Mouse (Mus musculus) heart, adult 2 months (tissue): Measurements from ENCODE around the gene Rufy4. TPM values are rescaled to one million over a fixed set of nuclear protein-coding genes. Genes with fewer than 3 reads are reported as not detected.
"Not testable (repeated sequence)": the region's sequence is repeated elsewhere in the genome, so short reads cannot be mapped to it uniquely, and the experiment has no call there.

Experiments used
- DNase-seq, 2 experiments: peaks; one replicate each; pipeline ENCODE4 v3.0.0; 2021
- H3K27ac ChIP-seq: fragments of 200-600 bp; 2 replicates; pipeline ENCODE4 v1.8.1; 2022
- H3K27me3 ChIP-seq: fragments of 200-500 bp; 2 replicates; pipeline ENCODE4 v1.6.1; 2012; ENCODE audit warnings: mild to moderate bottlenecking, low read length, inconsistent platforms, mixed read lengths; ENCODE audit not compliant: control insufficient read depth, insufficient read depth
- H3K36me3 ChIP-seq: fragments of 200-500 bp; 2 replicates; pipeline ENCODE4 v1.6.1; 2012; ENCODE audit warnings: low read length, inconsistent platforms; ENCODE audit not compliant: control insufficient read depth, insufficient read depth
- H3K4me1 ChIP-seq: fragments of 200-500 bp; 2 replicates; pipeline ENCODE4 v1.6.1; 2011; ENCODE audit warnings: low read length; ENCODE audit not compliant: control insufficient read depth, insufficient read depth
- H3K4me3 ChIP-seq: fragments of 200-600 bp; 2 replicates; pipeline ENCODE4 v1.8.1; 2022
- H3K79me2 ChIP-seq: fragments of 200-500 bp; replicated peaks from 2 replicates; pipeline ENCODE4 v1.6.1; 2012; ENCODE audit warnings: mild to moderate bottlenecking, inconsistent platforms, low read length, moderate library complexity, mixed read lengths; ENCODE audit not compliant: control insufficient read depth, insufficient read depth
- H3K9ac ChIP-seq: fragments of 200-500 bp; 2 replicates; pipeline ENCODE4 v1.6.1; 2012; ENCODE audit warnings: low read depth, mild to moderate bottlenecking, control low read depth, inconsistent platforms, low read length, mixed read lengths
- CTCF ChIP-seq: fragments of 200-600 bp; IDR thresholded peaks from 2 replicates; pipeline ENCODE4 v1.8.1; 2022; ENCODE audit warnings: antibody characterized with exemption, mild to moderate bottlenecking, moderate library complexity
- EP300 ChIP-seq: fragments of 200-500 bp; IDR thresholded peaks from 2 replicates; pipeline ENCODE4 v1.6.1; 2011; ENCODE audit warnings: low read depth, low read length, control low read depth; ENCODE audit not compliant: insufficient read depth
- POLR2A ChIP-seq: fragments of 200-500 bp; IDR thresholded peaks from 2 replicates; pipeline ENCODE4 v1.6.1; 2011; ENCODE audit warnings: mild to moderate bottlenecking, low read depth, low read length, control low read depth; ENCODE audit not compliant: insufficient read depth
- WGBS: fragments of 180-500 bp; shearing (Covaris S2); methylation state at CpG from one replicate; pipeline ENCODE4 v1.1.7; 2018; 5-methylcytosine and 5-hydroxymethylcytosine counted together
- intact Hi-C: fragments of 180-260 bp; cut with DNase I; formaldehyde crosslinking; loops from one replicate; pipeline ENCODE4 v1.15.1; 2025
- polyA plus RNA-seq: library from polyadenylated mRNA; depleted of rRNA; stranded (reverse); fragments of >200 nt; gene quantifications from 2 replicates; pipeline ENCODE4 v1.2.3, GENCODE M21; 2012
- total RNA-seq, 2 experiments: library from RNA; stranded (reverse); gene quantifications; 2 replicates each; pipeline ENCODE4 v1.2.3; 2021

The Rufy4 gene
- total and polyA plus RNA-seq, 3 experiments = 0.59 to 1.2 (median 1.1) TPM

GRCm38 (mm10) chr1:74149106-74149885 is 24.0 kb downstream of the Rufy4 start:
- 55% methylated on average over 6 of the region's 6 CpGs for WGBS
- TF ChIP-seq POLR2A = no peak
- no peak for TF ChIP-seq EP300
- TF ChIP-seq CTCF = no peak
- H3K4me3 ChIP-seq = no peak overlapping the region
- no peaks in the 10 kb centered on the region for H3K27me3 ChIP-seq
- H3K27ac ChIP-seq = no peak overlapping the region
- DNase-seq = no peak
- H3K4me1 ChIP-seq = peaks cover 2% of the 10 kb centered on the region; the same call in 1 of the 2 replicates
- no peak overlapping the region for H3K9ac ChIP-seq
- no peaks in the 10 kb centered on the region for H3K79me2 ChIP-seq
- intact Hi-C loops = no loop called here
- H3K36me3 ChIP-seq = no peaks in the 10 kb centered on the region

- Histone ChIP-seq H3K4me1 (peaks cover 2% of the 10 kb centered on the region; the same call in 1 of the 2 replicates), H3K27me3 (no peaks in the 10 kb centered on the region), H3K79me2 (no peaks in the 10 kb centered on the region), H3K27ac (no peak overlapping the region), H3K36me3 (no peaks in the 10 kb centered on the region), H3K4me3 (no peak overlapping the region), H3K9ac (no peak overlapping the region)
- intact Hi-C loops = no loop called here
- 76% methylated on average over 3 of the region's 3 CpGs for WGBS
- no peak for TF ChIP-seq EP300
- no peak for TF ChIP-seq CTCF
- TF ChIP-seq POLR2A = no peak
- no peak for DNase-seq
These were observed 24.8 kb downstream of the Rufy4 start for GRCm38 (mm10) chr1:74150101-74150500.

- DNase-seq = no peak
- Histone ChIP-seq H3K27ac (no peak overlapping the region), H3K79me2 (no peaks in the 10 kb centered on the region), H3K4me1 (peaks cover 2% of the 10 kb centered on the region; the same call in 1 of the 2 replicates), H3K36me3 (no peaks in the 10 kb centered on the region), H3K9ac (no peak overlapping the region), H3K27me3 (no peaks in the 10 kb centered on the region), H3K4me3 (no peak overlapping the region)
- intact Hi-C loops = no loop called here
- TF ChIP-seq CTCF (no peak), POLR2A (no peak), EP300 (no peak)
- 51% methylated on average over 3 of the region's 3 CpGs for WGBS
These were observed 25.8 kb downstream of the Rufy4 start for GRCm38 (mm10) chr1:74151091-74151490.

- Histone ChIP-seq H3K36me3 (no peaks in the 10 kb centered on the region), H3K9ac (no peak within 1 kb of the TSS), H3K27me3 (no peaks in the 10 kb centered on the region), H3K79me2 (no peaks in the 10 kb centered on the region), H3K27ac (no peak within 1 kb of the TSS), H3K4me1 (no peaks in the 10 kb centered on the region), H3K4me3 (no peak within 1 kb of the TSS)
- WGBS = 63% methylated on average over 8 of the region's 8 CpGs
- no peak for DNase-seq
- intact Hi-C loops = no loop called here
- TF ChIP-seq POLR2A (no peak), CTCF (no peak), EP300 (no peak)
These were observed 28.3 kb downstream of the Rufy4 start, which contains the start of gene Cxcr2 for GRCm38 (mm10) chr1:74153461-74154184. Cxcr2 (plus strand) TSS chr1:74153989.

- DNase-seq = no peak
- Histone ChIP-seq H3K4me1 (no peaks in the 10 kb centered on the region), H3K27me3 (no peaks in the 10 kb centered on the region), H3K79me2 (no peaks in the 10 kb centered on the region), H3K4me3 (no peak overlapping the region), H3K27ac (no peak overlapping the region), H3K36me3 (no peaks in the 10 kb centered on the region), H3K9ac (no peak overlapping the region)
- TF ChIP-seq CTCF = no peak
- TF ChIP-seq EP300 = no peak
- 75% methylated on average over 6 of the region's 6 CpGs for WGBS
- intact Hi-C loops = no loop called here
These were observed 30.2 kb downstream of the Rufy4 start for GRCm38 (mm10) chr1:74155435-74156012.

GRCm38 (mm10) chr1:74156381-74156910 is 31.1 kb downstream of the Rufy4 start:
- no peaks in the 10 kb centered on the region for H3K79me2 ChIP-seq
- no peak for DNase-seq
- H3K27me3 ChIP-seq = no peaks in the 10 kb centered on the region
- no peak overlapping the region for H3K27ac ChIP-seq
- H3K9ac ChIP-seq = no peak overlapping the region
- H3K4me3 ChIP-seq = no peak overlapping the region
- 62% methylated on average over 14 of the region's 14 CpGs for WGBS
- H3K36me3 ChIP-seq = no peaks in the 10 kb centered on the region
- H3K4me1 ChIP-seq = no peaks in the 10 kb centered on the region
- no peak for TF ChIP-seq POLR2A
- TF ChIP-seq CTCF = no peak
- no peak for TF ChIP-seq EP300
- intact Hi-C loops = no loop called here

GRCm38 (mm10) chr1:74159613-74160012 is 34.3 kb downstream of the Rufy4 start:
- 81% methylated on average over 5 of the region's 5 CpGs for WGBS

More at GRCm38 (mm10) chr1:74159613-74160012, 34.3 kb downstream of the Rufy4 start:
- H3K27ac ChIP-seq, H3K79me2 ChIP-seq, H3K27me3 ChIP-seq, intact Hi-C loops, H3K36me3 ChIP-seq, H3K4me3 ChIP-seq, H3K9ac ChIP-seq, H3K4me1 ChIP-seq, DNase-seq: not testable (repeated sequence)
